Mouse (Mus musculus) lung, adult 2 months (tissue): Measurements from ENCODE around the gene Gm2897.
"Not testable (repeated sequence)": the region's sequence is repeated elsewhere in the genome, so short reads cannot be mapped to it uniquely, and the experiment has no call there.

Experiments
- CTCF ChIP-seq: fragments of 200-500 bp; IDR thresholded peaks from 2 replicates; pipeline ENCODE4 v1.5.1; 2011; ENCODE audit warnings: mild to moderate bottlenecking, low read length, control low read depth; ENCODE audit not compliant: insufficient read depth
- POLR2A ChIP-seq: fragments of 200-500 bp; IDR thresholded peaks from 2 replicates; pipeline ENCODE4 v1.6.1; 2011; ENCODE audit warnings: low read depth, mild to moderate bottlenecking, control low read depth, low read length, borderline replicate concordance; ENCODE audit errors: extremely low read depth

- not testable (repeated sequence) for TF ChIP-seq CTCF, POLR2A
These were observed 1.0 kb downstream of the Gm2897 start for GRCm38 (mm10) chr14:3050087-3050486.
